Mouse (Mus musculus): Measurements from ENCODE around the gene 2300002M23Rik.

DNA sequence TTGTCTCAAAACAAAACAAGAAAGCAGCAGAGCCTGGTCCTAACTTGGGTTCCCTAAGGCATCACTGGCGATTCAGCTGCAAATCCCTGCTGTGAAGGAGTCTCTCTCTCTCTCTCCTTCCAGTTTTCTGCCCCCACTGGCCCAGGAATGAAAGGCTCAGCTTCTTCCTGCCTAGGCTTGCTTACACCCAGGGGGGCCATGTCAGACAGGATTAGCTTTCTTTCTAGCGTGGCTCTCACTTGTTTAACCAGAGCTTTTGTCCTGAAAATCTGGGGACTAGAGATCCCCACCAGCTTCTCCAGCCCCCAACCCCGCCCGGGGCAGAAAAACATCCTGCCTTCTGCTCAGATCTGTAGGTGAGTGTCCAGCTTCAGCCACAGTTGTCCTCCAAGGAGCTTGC is 21.1 kb downstream of the 2300002M23Rik start:
- no peak for TF ChIP-seq CTCF (IDR thresholded peaks at IDR 0.05; ENCODE audit: low read depth)
- TF ChIP-seq EP300 (IDR thresholded peaks at IDR 0.05; ENCODE audit: low read depth), result no peak

Data from liver, postnatal 0 days (tissue).